Mouse (Mus musculus) brain, embryonic 14.5 days (tissue): ENCODE measurements at regions not wholly inside any gene's neighbourhood (a gene's known extent, or its start where the extent isn't known, plus 50 kb on each side); places are given as distances from the start of the nearest gene placed in this dataset.

ENCODE experiments used
- DNase-seq: peaks from one replicate; pipeline ENCODE4 v3.0.0-alpha.2; 2011; ENCODE audit warnings: low read depth
- CTCF ChIP-seq: fragments of 200-500 bp; IDR thresholded peaks from 2 replicates; pipeline ENCODE4 v1.5.1; 2012; ENCODE audit warnings: inconsistent platforms, mild to moderate bottlenecking, moderate library complexity, borderline replicate concordance; ENCODE audit not compliant: insufficient read depth, insufficient read length; ENCODE audit errors: extremely low read depth
- POLR2A ChIP-seq: fragments of 200-500 bp; IDR thresholded peaks from 2 replicates; pipeline ENCODE4 v1.6.1; 2012; ENCODE audit warnings: mild to moderate bottlenecking, inconsistent platforms, borderline replicate concordance; ENCODE audit not compliant: poor library complexity, insufficient read depth, insufficient read length, severe bottlenecking; ENCODE audit errors: extremely low read depth

DNA sequence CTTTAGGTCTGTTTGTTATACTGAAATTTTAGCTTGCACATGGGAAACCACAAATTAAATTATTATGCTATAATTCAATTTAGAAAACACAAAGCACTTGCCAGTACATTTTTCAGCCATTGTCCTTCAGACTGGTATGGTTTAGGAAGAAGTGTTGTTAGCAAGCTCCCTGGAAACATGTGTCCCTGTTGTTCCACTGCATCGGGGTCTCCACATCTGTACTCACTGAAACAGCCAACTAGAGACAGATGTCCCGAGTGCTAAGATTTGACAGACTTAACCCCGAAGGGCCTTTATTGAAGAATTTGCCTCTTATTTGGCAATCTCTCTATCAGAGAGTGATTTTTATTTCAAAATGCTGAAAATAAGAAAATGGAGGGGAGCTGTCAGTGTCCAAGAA, 362.6 kb downstream of the Rfpl4b start:
- DNase-seq: no peak
- TF ChIP-seq POLR2A (no peak), CTCF (no peak)

DNA sequence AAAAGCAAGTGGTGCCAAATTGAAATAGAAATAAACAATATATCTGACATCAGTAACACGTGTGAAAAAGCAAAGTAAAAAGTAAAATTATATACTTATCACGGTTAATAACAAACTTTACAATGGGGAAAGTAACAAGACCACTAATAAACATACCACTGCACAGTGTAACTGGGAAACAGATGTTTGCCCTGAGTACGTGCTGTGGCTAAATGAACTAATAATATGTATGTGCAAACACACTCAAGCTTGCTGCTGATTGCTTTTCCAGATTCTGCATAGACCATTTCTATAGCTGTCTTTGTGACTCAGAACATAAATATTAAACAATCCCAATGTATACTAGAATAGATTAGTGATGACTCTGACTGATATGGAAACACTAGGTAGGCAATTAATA, 363.2 kb downstream of the Rfpl4b start:
- DNase-seq: no peak
- TF ChIP-seq CTCF: no peak
- TF ChIP-seq POLR2A: no peak

DNA sequence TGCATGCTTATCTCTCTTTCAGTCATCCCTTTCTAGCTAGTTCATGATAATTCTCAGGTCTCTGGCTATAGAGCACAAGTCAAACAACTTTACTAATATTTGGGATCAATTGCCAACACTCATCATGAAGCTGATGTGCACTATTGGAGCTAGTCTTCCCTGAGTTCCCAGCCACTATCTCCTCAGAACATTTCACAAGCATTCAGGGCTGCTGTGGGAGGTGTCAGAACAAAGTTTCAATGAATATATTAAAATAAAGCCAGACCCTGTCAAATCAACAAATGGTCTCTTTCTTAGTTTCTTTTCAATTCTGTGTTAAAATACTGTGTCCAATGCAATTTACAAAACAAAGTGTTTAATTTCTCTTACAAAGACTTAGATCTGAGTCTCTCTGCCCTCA, 364.8 kb downstream of the Rfpl4b start:
- no peak for DNase-seq
- TF ChIP-seq POLR2A (no peak), CTCF (no peak)

DNA sequence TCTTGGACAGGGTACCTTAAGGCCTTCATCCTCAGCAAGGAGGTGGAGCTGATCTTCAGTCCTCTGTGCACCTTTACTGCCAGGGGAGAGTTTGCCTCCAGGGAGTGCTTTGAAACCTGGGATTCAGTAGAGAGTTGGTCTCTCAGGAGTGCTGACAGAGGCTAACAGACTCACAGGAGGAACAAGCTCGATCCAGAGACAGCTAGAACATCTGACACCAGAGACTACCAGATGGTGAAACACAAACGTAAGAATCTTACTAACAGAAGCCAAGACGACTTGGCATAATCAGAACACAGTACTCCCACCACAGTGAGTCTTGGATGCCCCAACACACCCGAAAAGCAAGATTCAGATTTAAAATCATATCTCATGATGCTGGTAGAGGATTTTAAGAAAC, 372.3 kb downstream of the Rfpl4b start:
- no peak for TF ChIP-seq POLR2A
- TF ChIP-seq CTCF: no peak
- no peak for DNase-seq

DNA sequence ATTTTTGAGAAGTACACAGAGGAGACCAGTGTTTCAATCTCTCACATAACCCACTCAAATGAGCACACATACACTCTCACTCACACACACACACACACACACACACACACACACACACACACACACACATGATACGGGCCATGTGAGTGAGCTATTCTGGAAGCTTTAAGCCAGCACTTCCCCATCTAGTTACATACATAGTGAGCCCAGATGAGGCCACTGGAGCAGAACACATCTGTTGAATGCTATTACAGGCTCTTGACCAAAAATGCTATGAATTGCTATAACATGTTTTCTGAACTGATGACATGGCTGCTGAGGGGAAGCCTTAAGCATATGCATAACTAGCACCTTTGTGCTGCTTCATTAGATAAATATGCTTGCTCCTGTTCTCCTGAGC, 373.9 kb downstream of the Rfpl4b start:
- no peak for DNase-seq
- TF ChIP-seq CTCF: no peak
- no peak for TF ChIP-seq POLR2A

DNA sequence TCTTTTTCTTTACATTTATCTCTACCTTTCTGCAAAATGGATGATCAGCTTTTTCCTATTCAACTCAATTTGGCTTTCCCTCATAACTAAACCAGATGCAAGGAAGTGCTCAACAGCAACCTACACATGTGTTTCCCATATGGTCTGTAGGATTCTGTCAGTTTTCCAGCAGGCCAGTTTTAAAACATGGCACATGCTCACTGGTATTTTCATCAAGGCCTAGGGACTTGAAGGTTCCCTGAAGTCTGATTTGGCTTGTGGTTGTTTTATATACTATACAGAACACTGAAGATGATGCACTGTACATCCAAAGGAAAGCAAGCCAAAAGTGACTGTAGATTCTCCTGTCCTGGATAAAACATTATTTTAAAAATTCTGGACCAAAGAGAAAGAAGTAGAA, 374.3 kb downstream of the Rfpl4b start:
- no peak for TF ChIP-seq POLR2A
- no peak for TF ChIP-seq CTCF
- DNase-seq: no peak

DNA sequence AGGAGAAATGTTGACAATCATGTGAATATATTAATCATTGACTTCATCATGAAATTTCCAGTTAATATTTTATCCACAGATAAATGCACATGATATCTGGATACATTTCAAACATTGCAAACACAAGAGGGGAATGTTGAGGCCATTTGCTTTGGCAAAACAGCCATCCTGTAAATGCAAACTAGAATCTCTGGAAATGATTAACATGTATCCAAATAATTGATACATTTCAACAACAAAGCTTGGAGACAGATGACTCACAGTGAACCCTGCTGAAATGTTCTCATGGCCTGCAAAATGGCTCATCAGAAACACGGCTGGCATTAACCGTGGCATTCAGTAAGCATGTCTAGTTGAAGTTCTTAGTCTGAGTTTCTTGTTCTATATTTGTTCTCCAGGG, 382.3 kb downstream of the Rfpl4b start:
- no peak for DNase-seq
- TF ChIP-seq CTCF (no peak), POLR2A (no peak)

DNA sequence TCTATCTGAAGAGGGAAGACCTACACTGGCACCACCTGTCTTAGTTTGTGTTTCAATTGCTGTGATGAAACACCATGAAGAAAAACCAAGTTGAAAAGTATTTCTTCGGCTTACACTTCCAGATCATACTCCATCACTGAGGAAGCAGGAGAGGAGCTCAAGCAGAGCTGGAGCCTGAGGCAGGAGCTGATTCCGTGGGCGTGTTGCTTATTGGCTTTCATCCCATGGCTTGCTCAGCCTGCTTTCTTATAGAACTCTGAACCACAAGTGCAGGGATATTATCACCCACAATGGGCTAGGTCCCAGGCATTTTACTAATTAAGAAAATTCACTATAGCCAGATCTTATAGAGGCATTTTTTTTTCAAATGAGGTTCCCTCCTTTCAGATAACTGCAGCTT, 384.7 kb downstream of the Rfpl4b start:
- TF ChIP-seq POLR2A: no peak
- no peak for TF ChIP-seq CTCF

DNA sequence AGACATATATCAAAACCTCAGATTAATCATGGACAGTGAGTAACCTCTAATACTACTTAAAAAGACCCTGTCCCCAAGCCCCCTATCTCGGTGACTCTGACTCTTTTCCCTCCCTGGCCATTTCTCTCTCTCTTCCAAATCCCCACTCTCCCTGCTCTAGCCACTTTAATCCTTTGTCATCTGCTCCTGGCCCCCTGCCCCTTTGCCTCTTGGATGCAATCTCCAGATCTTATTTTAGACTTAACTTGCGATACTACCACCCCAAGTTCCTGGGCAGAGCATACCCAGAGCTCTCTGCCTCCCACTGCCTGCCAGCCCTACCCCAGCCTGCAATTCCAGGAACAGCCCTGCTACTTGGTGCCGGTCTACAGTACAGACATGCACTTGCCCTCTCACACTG, 400.0 kb downstream of the Rfpl4b start:
- DNase-seq: no peak
- TF ChIP-seq POLR2A (no peak), CTCF (no peak)

More for the DNA sequence above, 384.7 kb downstream of the Rfpl4b start:
- no peak for DNase-seq

DNA sequence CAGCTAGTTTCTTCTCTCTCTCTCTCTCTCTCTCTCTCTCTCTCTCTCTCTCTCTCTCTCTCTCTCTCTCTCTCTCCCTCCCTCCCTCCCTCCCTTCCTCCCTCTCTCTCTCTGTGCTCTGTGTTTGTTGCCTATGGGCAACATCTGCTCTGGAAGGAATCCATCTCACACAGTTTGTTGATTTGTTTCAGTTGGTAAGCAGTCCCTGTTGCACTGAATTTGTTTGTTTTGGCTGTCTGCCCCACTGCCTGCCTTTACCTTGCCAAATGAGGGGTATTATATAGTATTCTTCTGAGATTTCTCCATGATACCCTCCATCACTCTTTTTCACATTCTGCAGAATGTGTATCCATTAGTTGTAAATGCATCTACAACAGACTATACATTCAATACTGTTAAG, 401.8 kb downstream of the Rfpl4b start:
- peak; percentile 51 for DNase-seq

DNA sequence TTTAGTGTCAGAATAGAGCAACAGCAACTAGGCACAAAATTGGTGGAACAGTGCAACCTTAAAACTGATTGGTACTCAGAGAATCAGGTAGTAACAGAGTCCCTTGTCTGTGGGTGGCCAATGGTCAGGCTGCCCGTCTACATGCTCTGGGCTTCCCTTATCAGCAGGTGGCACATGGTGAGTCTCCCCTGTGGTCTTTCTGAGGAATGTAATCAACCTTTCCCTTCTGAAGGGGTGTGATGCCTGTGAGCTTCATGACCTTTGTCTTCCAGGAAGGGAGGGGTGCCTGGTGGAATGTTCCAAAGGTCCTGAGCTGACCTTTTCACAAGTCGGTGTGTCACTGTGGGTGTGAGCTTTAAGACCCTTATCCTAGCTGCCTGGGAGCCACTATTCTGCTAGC, 438.4 kb downstream of the Rfpl4b start:
- DNase-seq: no peak
- TF ChIP-seq CTCF (no peak), POLR2A (no peak)

More for the DNA sequence above, 401.8 kb downstream of the Rfpl4b start:
- no peak for TF ChIP-seq POLR2A
- TF ChIP-seq CTCF: no peak

DNA sequence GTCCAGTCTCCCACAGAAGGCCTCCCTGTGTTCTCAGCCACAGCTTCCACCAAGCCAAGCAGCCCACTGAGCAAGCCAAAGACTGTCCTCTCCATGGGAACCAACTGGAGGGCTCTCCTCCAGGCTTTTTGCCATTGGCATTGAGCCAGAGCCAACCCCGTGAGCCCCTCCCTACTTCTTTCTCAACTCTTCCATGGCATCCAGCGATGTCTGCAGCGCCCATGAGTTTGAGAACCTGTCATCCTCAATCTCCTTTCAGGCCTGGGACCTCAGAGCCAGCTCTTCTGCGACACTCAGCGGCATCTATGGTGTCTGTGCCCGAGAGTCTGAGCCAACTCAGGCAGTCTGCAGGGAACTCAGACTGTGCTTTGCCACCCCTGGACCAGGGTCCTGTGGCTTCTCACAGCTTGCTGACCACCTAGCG, 439.7 kb downstream of the Rfpl4b start:
- peak; percentile 72 for DNase-seq
- TF ChIP-seq CTCF: no peak
- no peak for TF ChIP-seq POLR2A

DNA sequence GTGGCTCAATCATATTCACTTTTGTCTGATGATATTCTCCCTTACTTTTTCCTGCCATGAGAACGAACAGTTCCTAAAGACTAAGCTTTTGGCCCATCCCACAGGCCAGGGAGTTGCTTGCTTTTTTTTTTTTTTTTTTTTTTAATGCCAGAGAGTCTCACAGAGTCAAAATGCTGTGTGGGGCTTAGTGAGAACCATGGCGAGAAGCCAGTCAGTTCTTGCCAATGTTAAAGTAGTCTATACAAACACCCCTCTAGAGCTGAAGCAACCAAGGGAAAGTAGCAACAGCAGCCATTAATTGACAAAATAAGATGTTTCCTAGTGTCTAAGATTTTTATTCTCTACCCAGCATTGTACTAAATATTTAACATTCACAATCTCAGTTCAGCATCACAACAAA, 441.2 kb downstream of the Rfpl4b start:
- DNase-seq: peak; percentile 76
- TF ChIP-seq POLR2A (no peak), CTCF (no peak)

DNA sequence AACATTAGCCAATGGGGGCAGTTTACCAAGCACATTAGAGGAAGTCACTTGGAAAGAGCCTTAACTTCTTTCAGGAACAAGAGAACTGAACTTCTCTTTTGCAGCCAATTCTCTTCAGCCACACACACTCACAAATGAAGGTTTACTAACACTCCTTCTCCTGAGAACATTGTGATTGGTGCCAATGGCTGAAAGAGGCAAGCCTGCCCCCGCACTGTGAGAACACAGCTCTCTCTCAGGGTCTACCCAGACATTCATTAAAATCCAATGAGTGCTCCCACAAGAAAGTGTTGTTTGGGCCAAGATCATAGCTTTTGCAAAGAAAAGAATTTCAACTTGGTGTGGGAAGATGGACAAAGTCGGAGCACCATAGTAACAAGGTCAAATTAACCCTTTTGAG, 454.8 kb downstream of the Rfpl4b start:
- no peak for DNase-seq
- no peak for TF ChIP-seq POLR2A
- no peak for TF ChIP-seq CTCF

DNA sequence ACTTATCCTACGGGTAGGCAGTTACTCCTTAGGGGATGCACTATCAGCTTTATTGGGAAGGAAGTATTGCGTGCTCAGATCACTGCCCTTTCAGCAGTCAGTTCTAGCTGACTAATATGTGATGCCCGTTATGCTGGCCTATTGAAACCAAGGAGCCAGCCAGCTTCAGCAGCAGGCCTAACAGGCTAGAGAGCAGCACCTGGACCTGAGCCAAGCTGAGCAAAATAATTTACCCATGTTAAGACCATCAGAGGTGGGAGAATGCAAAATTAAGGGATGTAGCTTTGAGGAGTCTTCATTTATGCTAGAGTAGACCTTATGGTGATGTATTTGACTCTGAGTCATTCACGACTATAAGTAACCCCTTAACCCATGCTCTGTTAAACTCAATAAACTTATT, 456.7 kb downstream of the Rfpl4b start:
- peak; percentile 39 for DNase-seq
- no peak for TF ChIP-seq POLR2A
- TF ChIP-seq CTCF: no peak

DNA sequence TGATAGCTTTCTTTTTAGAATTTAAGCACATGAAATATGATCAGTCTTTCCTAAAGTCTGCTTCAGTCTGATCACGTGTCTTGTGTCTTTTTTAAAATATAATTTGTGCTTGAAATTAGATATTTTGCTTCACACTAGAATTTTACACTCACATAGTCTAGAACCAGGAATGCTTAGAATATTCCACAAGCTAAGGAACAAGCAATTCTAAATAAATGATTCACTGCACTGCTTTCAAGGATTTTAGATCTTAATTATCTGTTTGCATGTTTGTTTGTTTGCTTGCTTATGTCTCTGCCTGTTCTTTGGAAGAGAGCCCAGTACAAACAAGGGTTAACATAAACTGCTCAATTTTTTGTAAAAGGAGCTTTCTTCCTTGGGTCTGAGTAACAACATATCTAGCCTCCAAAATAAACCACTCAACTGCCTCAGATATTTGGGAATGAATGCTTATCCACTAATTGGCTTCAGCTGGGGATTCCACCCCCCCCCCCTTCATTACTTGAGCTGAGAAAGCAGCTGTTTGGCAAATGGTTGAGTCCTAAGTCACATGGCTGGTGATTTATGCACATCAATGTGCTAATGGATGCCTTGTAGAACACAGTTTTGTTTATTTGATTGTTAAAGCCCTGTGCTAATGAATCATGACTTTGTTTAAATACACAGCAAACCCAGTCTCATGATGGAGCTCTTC, 463.9 kb downstream of the Rfpl4b start:
- DNase-seq: peak; percentile 96
- no peak for TF ChIP-seq POLR2A

DNA sequence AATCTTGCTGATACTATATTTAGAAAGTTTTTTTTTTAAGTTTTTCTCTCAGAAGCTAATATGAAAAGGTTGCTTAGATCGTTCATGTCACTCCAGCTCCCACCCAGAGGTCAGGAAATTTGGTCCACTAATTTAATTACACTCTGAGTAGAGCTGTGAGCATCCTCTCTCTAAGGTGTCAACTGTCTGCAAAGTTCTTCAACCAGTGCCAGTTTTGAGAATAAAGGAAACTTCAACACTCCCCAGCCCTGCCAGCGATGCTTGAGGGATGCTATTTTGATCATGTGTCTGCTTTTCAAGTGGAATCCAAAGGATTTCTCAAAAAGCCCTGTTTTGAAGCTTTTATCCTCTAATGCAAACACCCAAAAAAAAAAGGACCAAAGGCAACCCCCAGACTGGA, 467.6 kb downstream of the Rfpl4b start:
- peak; percentile 68 for DNase-seq
- TF ChIP-seq CTCF: no peak
- TF ChIP-seq POLR2A: no peak
